Mouse (Mus musculus) right cerebral cortex, postnatal 10 days (tissue): ENCODE results near the gene Sele.
"Not testable (repeated sequence)": the region's sequence is repeated elsewhere in the genome, so short reads cannot be mapped to it uniquely, and the experiment has no call there.

ENCODE experiments used
- DNase-seq, 2 experiments: peaks; one replicate each; pipeline ENCODE4 v3.0.0; 2021; ENCODE audit warnings: low spot score in 2 of 2

The Sele gene

GRCm38 (mm10) chr1:164047934-164048333 is at the start of gene Sele:
Gene Sele (plus strand): TSS chr1:164048234.
- no peak for DNase-seq

- DNase-seq, result no peak
These were observed 46.1 kb upstream of the Sele start for GRCm38 (mm10) chr1:164001831-164002452.

GRCm38 (mm10) chr1:164004311-164004710 is 43.7 kb upstream of the Sele start:
- DNase-seq, result no peak

GRCm38 (mm10) chr1:164009235-164009634 is 38.8 kb upstream of the Sele start:
- DNase-seq, result peak in 1 of 2 experiments; percentile 25

GRCm38 (mm10) chr1:164014616-164015015 is 33.4 kb upstream of the Sele start:
- no peak for DNase-seq

- DNase-seq, result no peak
These were observed 29.7 kb upstream of the Sele start for GRCm38 (mm10) chr1:164018221-164018896.

- DNase-seq, result no peak
These were observed 28.2 kb upstream of the Sele start for GRCm38 (mm10) chr1:164019789-164020188.

GRCm38 (mm10) chr1:164020746-164021145 is 27.3 kb upstream of the Sele start:
- DNase-seq, result not testable (repeated sequence)

- DNase-seq, result not testable (repeated sequence)
These were observed 25.9 kb upstream of the Sele start for GRCm38 (mm10) chr1:164022106-164022505.

GRCm38 (mm10) chr1:164025685-164026084 is 22.3 kb upstream of the Sele start:
- DNase-seq, result no peak

GRCm38 (mm10) chr1:164027416-164027815 is 20.6 kb upstream of the Sele start:
- peak in 1 of 2 experiments; percentile 26 for DNase-seq

- no peak for DNase-seq
These were observed 7.5 kb upstream of the Sele start for GRCm38 (mm10) chr1:164040385-164041135.

GRCm38 (mm10) chr1:164043549-164043948 is 4.5 kb upstream of the Sele start:
- DNase-seq, result no peak

- DNase-seq, result no peak
These were observed 5.5 kb downstream of the Sele start for GRCm38 (mm10) chr1:164053561-164053960.

- DNase-seq, result no peak
These were observed 6.8 kb downstream of the Sele start for GRCm38 (mm10) chr1:164054800-164055199.

GRCm38 (mm10) chr1:164060071-164060470 is 12.0 kb downstream of the Sele start:
- no peak for DNase-seq

GRCm38 (mm10) chr1:164061278-164061677 is 13.2 kb downstream of the Sele start:
- DNase-seq, result no peak

GRCm38 (mm10) chr1:164061925-164062324 is 13.9 kb downstream of the Sele start, which contains the start of gene Sell:
Gene Sell (plus strand): TSS chr1:164061982.
- no peak for DNase-seq

- no peak for DNase-seq
These were observed 14.8 kb downstream of the Sele start for GRCm38 (mm10) chr1:164062856-164063255.

GRCm38 (mm10) chr1:164063745-164064144 is 15.7 kb downstream of the Sele start:
- no peak for DNase-seq

- no peak for DNase-seq
These were observed 21.2 kb downstream of the Sele start for GRCm38 (mm10) chr1:164069261-164069660.

GRCm38 (mm10) chr1:164070461-164070860 is 22.4 kb downstream of the Sele start:
- DNase-seq, result no peak

- DNase-seq, result no peak
These were observed 23.1 kb downstream of the Sele start for GRCm38 (mm10) chr1:164071111-164071510.
